Mouse (Mus musculus): ENCODE measurements around the gene Tmsb4x. TPM values are rescaled to one million over a fixed set of nuclear protein-coding genes. Genes with fewer than 3 reads are reported as not detected.

The Tmsb4x gene
- total RNA-seq (2014; fragmentation: Nextera tagmentation), result not detected in 2 replicates
- total RNA-seq (2017), result 0.46 and 0.87 TPM in 2 replicates
- 0.09 TPM in 1 of 2 replicates, not detected in the other for polyA plus RNA-seq (2012)

GRCm38 (mm10) chrX:167208978-167209754 is at the start of gene Tmsb4x:
Tmsb4x (minus strand) TSS chrX:167209315.
- no peaks in the 10 kb centered on the region for H3K36me3 ChIP-seq (replicated peaks)
- no peaks in the 10 kb centered on the region for H3K4me1 ChIP-seq (ENCODE audit: insufficient read depth, low read depth, low read length)
- no peaks in the 10 kb centered on the region for H3K9me3 ChIP-seq (replicated peaks)
- H3K4me3 ChIP-seq (ENCODE audit: low read depth, low read length), result no peak within 1 kb of the TSS
- no peak for ATAC-seq (ENCODE audit: extremely low read depth, insufficient number of reproducible peaks, low FRiP score, poor library complexity, severe bottlenecking)
- TF ChIP-seq GATA2 (IDR thresholded peaks at IDR 0.05; ENCODE audit: borderline replicate concordance, low read depth, low read length) (no peak), GATA1 (IDR thresholded peaks at IDR 0.05; ENCODE audit: borderline replicate concordance, low read length) (no peak), TAL1 (conservative IDR thresholded peaks at IDR 0.05; ENCODE audit: low read depth, low read length) (no peak), POLR2AphosphoS5 (IDR thresholded peaks at IDR 0.05; ENCODE audit: insufficient replicate concordance, low read depth, low read length) (no peak), CTCF (IDR thresholded peaks at IDR 0.05; ENCODE audit: low read depth, low read length) (no peak)
- H3K27me3 ChIP-seq (ENCODE audit: insufficient read depth, low read length), result peaks cover 3% of the 10 kb centered on the region; the same call in 1 of the 2 replicates
- DNase-seq (ENCODE audit: low spot score), result no peak

- no peaks in the 10 kb centered on the region for H3K4me1 ChIP-seq (ENCODE audit: insufficient read depth, low read depth, low read length)
Measured at GRCm38 (mm10) chrX:167241736-167242135, 32.6 kb upstream of the Tmsb4x start.

GRCm38 (mm10) chrX:167239293-167239921 is 30.3 kb upstream of the Tmsb4x start:
- ATAC-seq (ENCODE audit: extremely low read depth, insufficient number of reproducible peaks, low FRiP score, poor library complexity, severe bottlenecking), result no peak
- DNase-seq (ENCODE audit: low spot score), result no peak
- no peak for TF ChIP-seq CTCF (IDR thresholded peaks at IDR 0.05; ENCODE audit: low read depth, low read length)
- no peak for TF ChIP-seq TAL1 (conservative IDR thresholded peaks at IDR 0.05; ENCODE audit: low read depth, low read length)
- TF ChIP-seq POLR2AphosphoS5 (IDR thresholded peaks at IDR 0.05; ENCODE audit: insufficient replicate concordance, low read depth, low read length), result no peak
- no peak for TF ChIP-seq GATA2 (IDR thresholded peaks at IDR 0.05; ENCODE audit: borderline replicate concordance, low read depth, low read length)
- Histone ChIP-seq H3K4me3 (ENCODE audit: low read depth, low read length) (no peak overlapping the region), H3K9me3 (replicated peaks) (no peaks in the 10 kb centered on the region), H3K36me3 (replicated peaks) (no peaks in the 10 kb centered on the region), H3K27me3 (ENCODE audit: insufficient read depth, low read length) (no peaks in the 10 kb centered on the region), H3K4me1 (ENCODE audit: insufficient read depth, low read depth, low read length) (no peaks in the 10 kb centered on the region)

More at GRCm38 (mm10) chrX:167241736-167242135, 32.6 kb upstream of the Tmsb4x start:
- no peaks in the 10 kb centered on the region for H3K9me3 ChIP-seq (replicated peaks)
- no peaks in the 10 kb centered on the region for H3K27me3 ChIP-seq (ENCODE audit: insufficient read depth, low read length)
- TF ChIP-seq GATA1 (IDR thresholded peaks at IDR 0.05; ENCODE audit: borderline replicate concordance, low read length), result no peak
- TF ChIP-seq GATA2 (IDR thresholded peaks at IDR 0.05; ENCODE audit: borderline replicate concordance, low read depth, low read length), result no peak
- TF ChIP-seq TAL1 (conservative IDR thresholded peaks at IDR 0.05; ENCODE audit: low read depth, low read length), result no peak
- TF ChIP-seq POLR2AphosphoS5 (IDR thresholded peaks at IDR 0.05; ENCODE audit: insufficient replicate concordance, low read depth, low read length), result no peak
- TF ChIP-seq CTCF (IDR thresholded peaks at IDR 0.05; ENCODE audit: low read depth, low read length), result no peak
- no peak for DNase-seq (ENCODE audit: low spot score)
- ATAC-seq (ENCODE audit: extremely low read depth, insufficient number of reproducible peaks, low FRiP score, poor library complexity, severe bottlenecking), result no peak
- H3K36me3 ChIP-seq (replicated peaks), result no peaks in the 10 kb centered on the region
- H3K4me3 ChIP-seq (ENCODE audit: low read depth, low read length), result no peak overlapping the region

GRCm38 (mm10) chrX:167233104-167233687 is 24.1 kb upstream of the Tmsb4x start:
- ATAC-seq (ENCODE audit: extremely low read depth, insufficient number of reproducible peaks, low FRiP score, poor library complexity, severe bottlenecking), result no peak
- no peaks in the 10 kb centered on the region for H3K27me3 ChIP-seq (ENCODE audit: insufficient read depth, low read length)
- TF ChIP-seq POLR2AphosphoS5 (IDR thresholded peaks at IDR 0.05; ENCODE audit: insufficient replicate concordance, low read depth, low read length) (no peak), CTCF (IDR thresholded peaks at IDR 0.05; ENCODE audit: low read depth, low read length) (0 out of 2 replicates have a peak, but pooled peaks have one; percentile 17)
- no peak overlapping the region for H3K4me3 ChIP-seq (ENCODE audit: low read depth, low read length)
- H3K36me3 ChIP-seq (replicated peaks), result no peaks in the 10 kb centered on the region
- DNase-seq (ENCODE audit: low spot score), result no peak
- no peaks in the 10 kb centered on the region for H3K9me3 ChIP-seq (replicated peaks)
- no peaks in the 10 kb centered on the region for H3K4me1 ChIP-seq (ENCODE audit: insufficient read depth, low read depth, low read length)

- no peak for DNase-seq (ENCODE audit: low spot score)
- TF ChIP-seq CTCF (IDR thresholded peaks at IDR 0.05; ENCODE audit: low read depth, low read length) (no peak), GATA1 (IDR thresholded peaks at IDR 0.05; ENCODE audit: borderline replicate concordance, low read length) (no peak), POLR2AphosphoS5 (IDR thresholded peaks at IDR 0.05; ENCODE audit: insufficient replicate concordance, low read depth, low read length) (no peak), GATA2 (IDR thresholded peaks at IDR 0.05; ENCODE audit: borderline replicate concordance, low read depth, low read length) (no peak), TAL1 (conservative IDR thresholded peaks at IDR 0.05; ENCODE audit: low read depth, low read length) (no peak)
- Histone ChIP-seq H3K4me3 (ENCODE audit: low read depth, low read length) (no peak overlapping the region), H3K4me1 (ENCODE audit: insufficient read depth, low read depth, low read length) (no peaks in the 10 kb centered on the region), H3K27me3 (ENCODE audit: insufficient read depth, low read length) (no peaks in the 10 kb centered on the region), H3K36me3 (replicated peaks) (no peaks in the 10 kb centered on the region), H3K9me3 (replicated peaks) (no peaks in the 10 kb centered on the region)
- ATAC-seq (ENCODE audit: extremely low read depth, insufficient number of reproducible peaks, low FRiP score, poor library complexity, severe bottlenecking), result no peak
Measured at GRCm38 (mm10) chrX:167231150-167231549, 22.0 kb upstream of the Tmsb4x start.

- no peaks in the 10 kb centered on the region for H3K9me3 ChIP-seq (replicated peaks)
Measured at GRCm38 (mm10) chrX:167229819-167230218, 20.7 kb upstream of the Tmsb4x start.

More at GRCm38 (mm10) chrX:167229819-167230218, 20.7 kb upstream of the Tmsb4x start:
- no peak for TF ChIP-seq TAL1 (conservative IDR thresholded peaks at IDR 0.05; ENCODE audit: low read depth, low read length)
- TF ChIP-seq GATA1 (IDR thresholded peaks at IDR 0.05; ENCODE audit: borderline replicate concordance, low read length), result no peak
- no peak for TF ChIP-seq CTCF (IDR thresholded peaks at IDR 0.05; ENCODE audit: low read depth, low read length)
- TF ChIP-seq POLR2AphosphoS5 (IDR thresholded peaks at IDR 0.05; ENCODE audit: insufficient replicate concordance, low read depth, low read length), result no peak
- no peak for TF ChIP-seq GATA2 (IDR thresholded peaks at IDR 0.05; ENCODE audit: borderline replicate concordance, low read depth, low read length)
- Histone ChIP-seq H3K4me1 (ENCODE audit: insufficient read depth, low read depth, low read length) (no peaks in the 10 kb centered on the region), H3K27me3 (ENCODE audit: insufficient read depth, low read length) (no peaks in the 10 kb centered on the region), H3K36me3 (replicated peaks) (no peaks in the 10 kb centered on the region), H3K4me3 (ENCODE audit: low read depth, low read length) (no peak overlapping the region)
- no peak for DNase-seq (ENCODE audit: low spot score)
- ATAC-seq (ENCODE audit: extremely low read depth, insufficient number of reproducible peaks, low FRiP score, poor library complexity, severe bottlenecking), result no peak

Measured in G1E (cell line).